Mouse (Mus musculus): ENCODE results near the gene Pilrb1. TPM values are rescaled to one million over a fixed set of nuclear protein-coding genes. Genes with fewer than 3 reads are reported as not detected.
"Not testable (repeated sequence)": the region's sequence is repeated elsewhere in the genome, so short reads cannot be mapped to it uniquely, and the experiment has no call there.

Pilrb1 gene
- polyA plus RNA-seq, 1 experiment from 2014 or later: 1.4 TPM

DNA sequence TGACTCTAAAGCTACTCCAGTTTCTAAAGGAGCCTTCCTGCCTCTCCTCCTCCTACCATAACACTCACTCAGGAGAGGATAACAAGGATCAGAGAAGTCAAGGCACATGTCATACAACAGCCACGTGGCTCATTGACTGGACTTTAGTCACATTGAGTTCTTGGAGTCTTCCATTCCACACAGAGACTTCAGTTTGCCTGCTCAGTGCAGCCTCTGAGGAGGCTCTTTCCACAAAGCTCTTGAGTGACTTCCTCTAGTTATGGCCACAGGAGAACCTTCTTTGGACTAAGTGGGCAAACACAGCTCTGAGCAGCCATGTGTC is 14.4 kb upstream of the Pilrb1 start:
- WGBS: 50% methylated on average over 1 of the region's 1 CpGs
- H3K27me3 ChIP-seq (replicated peaks; ENCODE audit: control insufficient read depth, insufficient read depth, low read length); H3K4me2 ChIP-seq (ENCODE audit: low read length); H3K36me3 ChIP-seq (ENCODE audit: control insufficient read depth, insufficient read depth, low read length); H3K4me3 ChIP-seq (ENCODE audit: low read depth, low read length); DNase-seq (ENCODE audit: low spot score); H3K9me3 ChIP-seq (ENCODE audit: control insufficient read depth, low read length); H3K27ac ChIP-seq (ENCODE audit: low read depth); H3K4me1 ChIP-seq (replicated peaks; ENCODE audit: control insufficient read depth, insufficient read depth, low read length); ATAC-seq (replicated peaks; ENCODE audit: low FRiP score, low TSS enrichment, low read depth); H3K9ac ChIP-seq (ENCODE audit: low read length): not testable (repeated sequence)

DNA sequence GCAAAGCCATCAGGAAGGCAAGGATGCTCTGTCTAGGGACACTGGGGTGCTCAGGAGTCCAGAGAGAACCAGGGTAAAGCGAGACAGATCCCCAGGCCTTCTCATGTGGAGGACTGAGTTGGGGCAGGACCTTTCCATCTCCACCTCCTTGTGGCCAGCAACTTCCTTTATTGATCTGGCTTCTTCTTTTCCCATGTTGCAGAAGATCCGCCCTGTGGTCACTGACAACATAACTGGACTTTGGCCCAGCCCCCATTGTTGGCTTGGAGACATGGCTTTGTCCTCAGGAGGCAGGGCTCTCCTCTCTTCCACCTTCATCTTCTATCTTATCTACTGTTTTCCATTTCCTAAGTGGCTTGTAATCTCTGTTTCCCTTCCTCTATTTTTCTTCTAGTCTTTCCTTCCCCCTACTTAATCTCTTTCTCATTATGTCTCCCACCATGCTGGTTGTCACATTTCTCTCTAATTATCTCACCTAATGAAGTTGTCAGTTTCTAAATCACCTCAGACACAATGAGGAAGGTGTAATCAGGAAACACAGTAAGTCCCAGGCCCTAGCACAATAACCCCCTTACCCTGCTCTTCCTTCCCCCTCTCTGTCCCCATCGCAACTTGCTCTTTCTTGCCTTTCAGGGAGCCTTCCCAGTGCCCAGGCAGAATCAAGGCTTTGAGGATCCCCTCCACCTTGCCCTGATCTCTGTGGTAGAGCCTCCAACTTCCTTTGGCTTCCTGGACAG is 13.9 kb upstream of the Pilrb1 start, which contains the start of gene Pilrb2:
Gene Pilrb2 (minus strand): TSS at position 172 of the 737 bp plus-strand sequence.
- WGBS: 71% methylated on average over 2 of the region's 3 CpGs
- H3K27ac ChIP-seq (ENCODE audit: low read depth); H3K4me3 ChIP-seq (ENCODE audit: low read depth, low read length); H3K4me2 ChIP-seq (ENCODE audit: low read length); H3K9me3 ChIP-seq (ENCODE audit: control insufficient read depth, low read length); H3K9ac ChIP-seq (ENCODE audit: low read length); ATAC-seq (replicated peaks; ENCODE audit: low FRiP score, low TSS enrichment, low read depth); H3K36me3 ChIP-seq (ENCODE audit: control insufficient read depth, insufficient read depth, low read length); DNase-seq (ENCODE audit: low spot score); H3K27me3 ChIP-seq (replicated peaks; ENCODE audit: control insufficient read depth, insufficient read depth, low read length); H3K4me1 ChIP-seq (replicated peaks; ENCODE audit: control insufficient read depth, insufficient read depth, low read length): not testable (repeated sequence)

GRCm38 (mm10) chr5:137868600-137868999 is 10.7 kb upstream of the Pilrb1 start:
- not testable (repeated sequence) for H3K27me3 ChIP-seq (replicated peaks; ENCODE audit: control insufficient read depth, insufficient read depth, low read length); ATAC-seq (replicated peaks; ENCODE audit: low FRiP score, low TSS enrichment, low read depth); H3K4me1 ChIP-seq (replicated peaks; ENCODE audit: control insufficient read depth, insufficient read depth, low read length); H3K4me2 ChIP-seq (ENCODE audit: low read length); H3K9ac ChIP-seq (ENCODE audit: low read length); H3K27ac ChIP-seq (ENCODE audit: low read depth); H3K4me3 ChIP-seq (ENCODE audit: low read depth, low read length); H3K9me3 ChIP-seq (ENCODE audit: control insufficient read depth, low read length); H3K36me3 ChIP-seq (ENCODE audit: control insufficient read depth, insufficient read depth, low read length); DNase-seq (ENCODE audit: low spot score)
- 70% methylated on average over 2 of the region's 2 CpGs for WGBS

- H3K4me3 ChIP-seq (ENCODE audit: low read depth, low read length); H3K27ac ChIP-seq (ENCODE audit: low read depth); H3K9ac ChIP-seq (ENCODE audit: low read length); H3K36me3 ChIP-seq (ENCODE audit: control insufficient read depth, insufficient read depth, low read length); DNase-seq (ENCODE audit: low spot score); H3K4me1 ChIP-seq (replicated peaks; ENCODE audit: control insufficient read depth, insufficient read depth, low read length); H3K9me3 ChIP-seq (ENCODE audit: control insufficient read depth, low read length); H3K4me2 ChIP-seq (ENCODE audit: low read length); H3K27me3 ChIP-seq (replicated peaks; ENCODE audit: control insufficient read depth, insufficient read depth, low read length); ATAC-seq (replicated peaks; ENCODE audit: low FRiP score, low TSS enrichment, low read depth): not testable (repeated sequence)
- 88% methylated on average over 1 of the region's 1 CpGs for WGBS
Observed at GRCm38 (mm10) chr5:137864008-137864407, 6.1 kb upstream of the Pilrb1 start.

GRCm38 (mm10) chr5:137856870-137857269 is 1.0 kb downstream of the Pilrb1 start:
- H3K27ac ChIP-seq (ENCODE audit: low read depth); H3K9me3 ChIP-seq (ENCODE audit: control insufficient read depth, low read length); H3K27me3 ChIP-seq (replicated peaks; ENCODE audit: control insufficient read depth, insufficient read depth, low read length); H3K4me1 ChIP-seq (replicated peaks; ENCODE audit: control insufficient read depth, insufficient read depth, low read length); H3K4me3 ChIP-seq (ENCODE audit: low read depth, low read length); H3K36me3 ChIP-seq (ENCODE audit: control insufficient read depth, insufficient read depth, low read length); H3K9ac ChIP-seq (ENCODE audit: low read length); H3K4me2 ChIP-seq (ENCODE audit: low read length); ATAC-seq (replicated peaks; ENCODE audit: low FRiP score, low TSS enrichment, low read depth); DNase-seq (ENCODE audit: low spot score): not testable (repeated sequence)
- WGBS: 68% methylated on average over 4 of the region's 5 CpGs

GRCm38 (mm10) chr5:137854907-137855306 is 3.0 kb downstream of the Pilrb1 start:
- not testable (repeated sequence) for H3K9ac ChIP-seq (ENCODE audit: low read length); DNase-seq (ENCODE audit: low spot score); H3K36me3 ChIP-seq (ENCODE audit: control insufficient read depth, insufficient read depth, low read length); H3K4me1 ChIP-seq (replicated peaks; ENCODE audit: control insufficient read depth, insufficient read depth, low read length); H3K9me3 ChIP-seq (ENCODE audit: control insufficient read depth, low read length); H3K4me3 ChIP-seq (ENCODE audit: low read depth, low read length); ATAC-seq (replicated peaks; ENCODE audit: low FRiP score, low TSS enrichment, low read depth); H3K4me2 ChIP-seq (ENCODE audit: low read length); H3K27ac ChIP-seq (ENCODE audit: low read depth); H3K27me3 ChIP-seq (replicated peaks; ENCODE audit: control insufficient read depth, insufficient read depth, low read length)
- 78% methylated on average over 3 of the region's 3 CpGs for WGBS

DNA sequence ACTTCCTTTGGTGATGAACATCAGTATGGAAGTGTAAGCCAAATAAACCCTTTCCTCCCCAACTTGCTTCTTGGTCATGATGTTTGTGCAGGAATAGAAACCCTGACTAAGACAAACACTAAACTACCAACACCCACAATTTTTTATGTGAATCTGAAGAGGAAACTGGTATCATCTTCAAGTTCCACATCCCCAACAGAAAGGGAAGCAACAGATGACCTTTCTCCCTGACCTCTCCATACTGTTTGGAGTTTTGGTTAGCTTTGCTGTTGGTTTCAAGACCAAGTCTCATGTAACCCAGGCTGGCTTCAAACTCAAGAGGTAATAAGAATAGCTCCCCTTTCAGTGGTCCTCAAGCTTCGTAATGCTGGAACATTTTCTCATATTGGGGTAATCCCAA is 7.6 kb downstream of the Pilrb1 start:
- not testable (repeated sequence) for H3K4me2 ChIP-seq (ENCODE audit: low read length); H3K27me3 ChIP-seq (replicated peaks; ENCODE audit: control insufficient read depth, insufficient read depth, low read length); H3K9ac ChIP-seq (ENCODE audit: low read length); H3K9me3 ChIP-seq (ENCODE audit: control insufficient read depth, low read length); DNase-seq (ENCODE audit: low spot score); H3K36me3 ChIP-seq (ENCODE audit: control insufficient read depth, insufficient read depth, low read length); ATAC-seq (replicated peaks; ENCODE audit: low FRiP score, low TSS enrichment, low read depth); H3K27ac ChIP-seq (ENCODE audit: low read depth); H3K4me1 ChIP-seq (replicated peaks; ENCODE audit: control insufficient read depth, insufficient read depth, low read length); H3K4me3 ChIP-seq (ENCODE audit: low read depth, low read length)
- 81% methylated on average over 1 of the region's 1 CpGs for WGBS

DNA sequence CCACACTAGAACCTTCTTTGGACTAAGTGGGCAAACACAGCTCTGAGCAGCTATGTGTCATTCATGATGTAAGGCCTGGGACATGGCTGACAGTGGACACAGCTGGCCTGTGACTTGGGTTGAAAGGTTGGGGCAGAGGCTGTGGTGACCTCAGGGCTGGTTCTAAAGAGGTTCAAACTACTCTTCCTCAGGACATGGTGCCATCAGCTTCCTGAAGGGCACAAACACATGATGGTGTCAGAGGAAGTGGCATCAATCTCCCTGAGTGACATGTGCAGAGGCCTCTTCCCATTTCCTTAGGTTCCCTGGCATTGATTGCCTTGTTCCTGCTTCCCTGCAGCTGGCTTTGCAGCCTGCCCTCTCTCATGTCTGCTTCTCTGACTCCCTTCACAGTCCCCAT is 20.8 kb downstream of the Pilrb1 start:
- H3K4me2 ChIP-seq (ENCODE audit: low read length); ATAC-seq (replicated peaks; ENCODE audit: low FRiP score, low TSS enrichment, low read depth): not testable (repeated sequence)

DNA sequence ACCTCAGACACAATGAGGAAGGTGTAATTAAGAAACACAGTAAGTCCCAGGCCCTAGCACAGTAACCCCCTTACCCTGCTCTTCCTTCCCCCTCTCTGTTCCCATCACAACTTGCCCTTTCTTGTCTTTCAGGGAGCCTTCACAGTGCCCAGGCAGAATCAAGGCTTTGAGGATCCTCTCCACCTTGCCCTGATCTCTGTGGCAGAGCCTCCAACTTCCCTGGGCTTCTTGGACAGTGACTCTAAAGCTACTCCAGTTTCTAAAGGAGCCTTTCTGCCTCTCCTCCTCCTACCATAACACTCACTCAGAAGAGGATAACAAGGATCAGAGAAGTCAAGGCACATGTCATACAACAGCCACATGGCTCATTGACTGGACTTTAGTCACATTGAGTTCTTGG is 21.3 kb downstream of the Pilrb1 start:
- Histone ChIP-seq H3K27ac (ENCODE audit: low read depth) (no peak overlapping the region), H3K27me3 (replicated peaks; ENCODE audit: control insufficient read depth, insufficient read depth, low read length) (no peaks in the 10 kb centered on the region), H3K4me2 (ENCODE audit: low read length) (no peak overlapping the region), H3K4me1 (replicated peaks; ENCODE audit: control insufficient read depth, insufficient read depth, low read length) (no peaks in the 10 kb centered on the region), H3K36me3 (ENCODE audit: control insufficient read depth, insufficient read depth, low read length) (no peaks in the 10 kb centered on the region), H3K4me3 (ENCODE audit: low read depth, low read length) (no peak overlapping the region), H3K9ac (ENCODE audit: low read length) (no peak overlapping the region), H3K9me3 (ENCODE audit: control insufficient read depth, low read length) (no peaks in the 10 kb centered on the region)
- DNase-seq (ENCODE audit: low spot score): peak; percentile 13
- no peak for ATAC-seq (replicated peaks; ENCODE audit: low FRiP score, low TSS enrichment, low read depth)

More for the DNA sequence above, 20.8 kb downstream of the Pilrb1 start:
- H3K4me1 ChIP-seq (replicated peaks; ENCODE audit: control insufficient read depth, insufficient read depth, low read length); H3K9me3 ChIP-seq (ENCODE audit: control insufficient read depth, low read length); H3K27me3 ChIP-seq (replicated peaks; ENCODE audit: control insufficient read depth, insufficient read depth, low read length); H3K9ac ChIP-seq (ENCODE audit: low read length); H3K4me3 ChIP-seq (ENCODE audit: low read depth, low read length); H3K27ac ChIP-seq (ENCODE audit: low read depth); DNase-seq (ENCODE audit: low spot score); H3K36me3 ChIP-seq (ENCODE audit: control insufficient read depth, insufficient read depth, low read length): not testable (repeated sequence)

Measured in intestine, embryonic 14.5 days (tissue).